Mouse (Mus musculus) forebrain, embryonic 12.5 days (tissue): Measurements from ENCODE around the gene Bdh1. TPM values are rescaled to one million over a fixed set of nuclear protein-coding genes. Genes with fewer than 3 reads are reported as not detected.

Experiments
- ATAC-seq: fragments of 200-750 bp; cut with Nextera tagmentation; 2 replicates; pipeline ENCODE4 v1.8.0; 2017; ENCODE audit warnings: moderate TSS enrichment; ENCODE audit not compliant: low FRiP score
- H3K27ac ChIP-seq: fragments of 300-500 bp; sonication (generic); 2 replicates; pipeline ENCODE4 v1.5.1; 2016; ENCODE audit warnings: mild to moderate bottlenecking
- H3K27me3 ChIP-seq: fragments of 300-500 bp; sonication (generic); 2 replicates; pipeline ENCODE4 v1.6.1; 2016; ENCODE audit warnings: mild to moderate bottlenecking
- H3K36me3 ChIP-seq: fragments of 300-500 bp; sonication (generic); replicated peaks from 2 replicates; pipeline ENCODE4 v1.6.1; 2016; ENCODE audit warnings: mild to moderate bottlenecking
- H3K4me1 ChIP-seq: fragments of 300-500 bp; sonication (generic); 2 replicates; pipeline ENCODE4 v1.6.1; 2016
- H3K4me2 ChIP-seq: fragments of 300-500 bp; sonication (generic); 2 replicates; pipeline ENCODE4 v1.6.1; 2016; ENCODE audit warnings: mild to moderate bottlenecking, moderate library complexity
- H3K4me3 ChIP-seq: fragments of 300-500 bp; sonication (generic); replicated peaks from 2 replicates; pipeline ENCODE4 v1.5.1; 2016; ENCODE audit warnings: mild to moderate bottlenecking
- H3K9ac ChIP-seq: fragments of 300-500 bp; sonication (generic); 2 replicates; pipeline ENCODE4 v1.6.1; 2016; ENCODE audit warnings: mild to moderate bottlenecking
- H3K9me3 ChIP-seq: fragments of 300-500 bp; sonication (generic); 2 replicates; pipeline ENCODE4 v1.6.1; 2016
- WGBS: fragments of 180-500 bp; shearing (Covaris S2); methylation state at CpG from one replicate; pipeline ENCODE4 v1.1.7; 2016; 5-methylcytosine and 5-hydroxymethylcytosine counted together
- polyA plus RNA-seq: library from polyadenylated mRNA; unstranded; fragments of >200 nt; fragmentation: Nextera tagmentation; extraction: Ambion mirVana; gene quantifications from 2 replicates; pipeline ENCODE4 v1.2.1, GENCODE M21; 2016

The Bdh1 gene
- polyA plus RNA-seq, 1 experiment from 2014 or later: 51.1 TPM

- Histone ChIP-seq H3K4me3 (no peak overlapping the region), H3K36me3 (no peaks in the 10 kb centered on the region), H3K9me3 (peaks cover 3% of the 10 kb centered on the region; the same call in 1 of the 2 replicates), H3K4me1 (no peaks in the 10 kb centered on the region), H3K27me3 (no peaks in the 10 kb centered on the region), H3K4me2 (no peak overlapping the region), H3K27ac (peak overlapping the region; percentile 66), H3K9ac (no peak overlapping the region)
- WGBS: 76% methylated on average over 9 of the region's 9 CpGs
- no peak for ATAC-seq
Observed at GRCm38 (mm10) chr16:31475123-31475968, 53.3 kb downstream of the Bdh1 start.

- H3K9me3 ChIP-seq: peaks cover 3% of the 10 kb centered on the region; the same call in 1 of the 2 replicates
- H3K4me3 ChIP-seq: no peak overlapping the region
- no peaks in the 10 kb centered on the region for H3K4me1 ChIP-seq
- H3K27ac ChIP-seq: no peak overlapping the region
- no peak overlapping the region for H3K9ac ChIP-seq
- ATAC-seq: no peak
- no peaks in the 10 kb centered on the region for H3K27me3 ChIP-seq
- 63% methylated on average over 7 of the region's 7 CpGs for WGBS
- no peaks in the 10 kb centered on the region for H3K36me3 ChIP-seq
- no peak overlapping the region for H3K4me2 ChIP-seq
Observed at GRCm38 (mm10) chr16:31476872-31477603, 55.0 kb downstream of the Bdh1 start.

- H3K4me1 ChIP-seq: peaks cover 15% of the 10 kb centered on the region
- no peak overlapping the region for H3K4me3 ChIP-seq
- no peak overlapping the region for H3K4me2 ChIP-seq
- no peak overlapping the region for H3K27ac ChIP-seq
- 92% methylated on average over 5 of the region's 5 CpGs for WGBS
- no peak for ATAC-seq
- no peaks in the 10 kb centered on the region for H3K36me3 ChIP-seq
- H3K9ac ChIP-seq: no peak overlapping the region
- H3K27me3 ChIP-seq: no peaks in the 10 kb centered on the region
- H3K9me3 ChIP-seq: no peaks in the 10 kb centered on the region
Observed at GRCm38 (mm10) chr16:31485336-31485735, 63.3 kb downstream of the Bdh1 start.

- 86% methylated on average over 3 of the region's 3 CpGs for WGBS
- no peak for ATAC-seq
Observed at GRCm38 (mm10) chr16:31487266-31487665, 65.2 kb downstream of the Bdh1 start.

GRCm38 (mm10) chr16:31489096-31489495, 67.0 kb downstream of the Bdh1 start:
- no peak overlapping the region for H3K9ac ChIP-seq
- no peaks in the 10 kb centered on the region for H3K9me3 ChIP-seq
- no peaks in the 10 kb centered on the region for H3K36me3 ChIP-seq
- peak overlapping the region; percentile 75 for H3K27ac ChIP-seq
- H3K4me1 ChIP-seq: peaks cover 32% of the 10 kb centered on the region
- ATAC-seq: peak; percentile 71; the same call in 1 of the 2 replicates
- peaks cover 5% of the 10 kb centered on the region; the same call in 1 of the 2 replicates for H3K27me3 ChIP-seq
- no peak overlapping the region for H3K4me3 ChIP-seq
- H3K4me2 ChIP-seq: no peak overlapping the region
- 4% methylated on average over 3 of the region's 3 CpGs for WGBS

More at GRCm38 (mm10) chr16:31487266-31487665, 65.2 kb downstream of the Bdh1 start:
- Histone ChIP-seq H3K9me3 (no peaks in the 10 kb centered on the region), H3K4me3 (no peak overlapping the region), H3K27ac (0 out of 2 replicates have a peak overlapping the region, but pooled peaks have one; percentile 19), H3K4me2 (no peak overlapping the region), H3K4me1 (peaks cover 15% of the 10 kb centered on the region), H3K36me3 (no peaks in the 10 kb centered on the region), H3K9ac (no peak overlapping the region), H3K27me3 (peaks cover 5% of the 10 kb centered on the region; the same call in 1 of the 2 replicates)

- no peak overlapping the region for H3K9ac ChIP-seq
- H3K4me3 ChIP-seq: no peak overlapping the region
- no peak overlapping the region for H3K4me2 ChIP-seq
- 90% methylated on average over 7 of the region's 7 CpGs for WGBS
- H3K36me3 ChIP-seq: no peaks in the 10 kb centered on the region
- peaks cover 43% of the 10 kb centered on the region for H3K4me1 ChIP-seq
- H3K9me3 ChIP-seq: no peaks in the 10 kb centered on the region
- H3K27ac ChIP-seq: no peak overlapping the region
- peaks cover 10% of the 10 kb centered on the region; the same call in 1 of the 2 replicates for H3K27me3 ChIP-seq
- ATAC-seq: no peak
Observed at GRCm38 (mm10) chr16:31490967-31491366, 68.9 kb downstream of the Bdh1 start.

GRCm38 (mm10) chr16:31492921-31493549, 71.0 kb downstream of the Bdh1 start:
- Histone ChIP-seq H3K36me3 (no peaks in the 10 kb centered on the region), H3K9me3 (no peaks in the 10 kb centered on the region), H3K27me3 (peaks cover 10% of the 10 kb centered on the region; the same call in 1 of the 2 replicates), H3K27ac (peak overlapping the region; percentile 37), H3K4me2 (no peak overlapping the region), H3K4me1 (peaks cover 47% of the 10 kb centered on the region), H3K9ac (no peak overlapping the region), H3K4me3 (no peak overlapping the region)
- WGBS: 23% methylated on average over 12 of the region's 12 CpGs
- ATAC-seq: no peak

GRCm38 (mm10) chr16:31493550-31493965, 71.5 kb downstream of the Bdh1 start:
- WGBS: 40% methylated on average over 6 of the region's 6 CpGs
- no peak overlapping the region for H3K9ac ChIP-seq
- no peaks in the 10 kb centered on the region for H3K36me3 ChIP-seq
- no peak for ATAC-seq
- no peak overlapping the region for H3K4me2 ChIP-seq
- H3K4me1 ChIP-seq: peaks cover 42% of the 10 kb centered on the region
- H3K9me3 ChIP-seq: no peaks in the 10 kb centered on the region
- no peak overlapping the region for H3K4me3 ChIP-seq
- peaks cover 10% of the 10 kb centered on the region; the same call in 1 of the 2 replicates for H3K27me3 ChIP-seq
- peak overlapping the region; percentile 37; the same call in 1 of the 2 replicates for H3K27ac ChIP-seq

GRCm38 (mm10) chr16:31493991-31494390, 71.9 kb downstream of the Bdh1 start:
- H3K4me2 ChIP-seq: no peak overlapping the region
- no peak overlapping the region for H3K9ac ChIP-seq
- H3K36me3 ChIP-seq: no peaks in the 10 kb centered on the region
- peaks cover 37% of the 10 kb centered on the region for H3K4me1 ChIP-seq
- no peaks in the 10 kb centered on the region for H3K9me3 ChIP-seq
- WGBS: 54% methylated on average over 6 of the region's 6 CpGs
- H3K27ac ChIP-seq: 0 out of 2 replicates have a peak overlapping the region, but pooled peaks have one; percentile 37
- no peak overlapping the region for H3K4me3 ChIP-seq
- no peak for ATAC-seq
- H3K27me3 ChIP-seq: peaks cover 10% of the 10 kb centered on the region; the same call in 1 of the 2 replicates

GRCm38 (mm10) chr16:31495356-31495755, 73.3 kb downstream of the Bdh1 start:
- H3K27me3 ChIP-seq: peaks cover 10% of the 10 kb centered on the region; the same call in 1 of the 2 replicates
- no peak overlapping the region for H3K9ac ChIP-seq
- no peak overlapping the region for H3K4me3 ChIP-seq
- H3K9me3 ChIP-seq: no peaks in the 10 kb centered on the region
- H3K4me2 ChIP-seq: no peak overlapping the region
- H3K27ac ChIP-seq: 0 out of 2 replicates have a peak overlapping the region, but pooled peaks have one; percentile 31
- WGBS: 72% methylated on average over 7 of the region's 7 CpGs
- peaks cover 45% of the 10 kb centered on the region for H3K4me1 ChIP-seq
- no peaks in the 10 kb centered on the region for H3K36me3 ChIP-seq
- ATAC-seq: no peak

- H3K36me3 ChIP-seq: no peaks in the 10 kb centered on the region
- no peaks in the 10 kb centered on the region for H3K9me3 ChIP-seq
- H3K9ac ChIP-seq: no peak overlapping the region
- peaks cover 47% of the 10 kb centered on the region for H3K4me1 ChIP-seq
- no peak overlapping the region for H3K4me2 ChIP-seq
- WGBS: 87% methylated on average over 9 of the region's 9 CpGs
- no peak overlapping the region for H3K4me3 ChIP-seq
- 0 out of 2 replicates have a peak overlapping the region, but pooled peaks have one; percentile 31 for H3K27ac ChIP-seq
- no peak for ATAC-seq
- peaks cover 10% of the 10 kb centered on the region; the same call in 1 of the 2 replicates for H3K27me3 ChIP-seq
Observed at GRCm38 (mm10) chr16:31495769-31496168, 73.7 kb downstream of the Bdh1 start.

- Histone ChIP-seq H3K27ac (no peak overlapping the region), H3K4me3 (no peak overlapping the region), H3K36me3 (no peaks in the 10 kb centered on the region), H3K4me2 (no peak overlapping the region), H3K4me1 (peaks cover 52% of the 10 kb centered on the region), H3K9me3 (no peaks in the 10 kb centered on the region), H3K27me3 (0 out of 2 replicates have a peak, but pooled peaks cover 5% of the 10 kb centered on the region), H3K9ac (no peak overlapping the region)
- 87% methylated on average over 4 of the region's 4 CpGs for WGBS
- no peak for ATAC-seq
Observed at GRCm38 (mm10) chr16:31498336-31498735, 76.3 kb downstream of the Bdh1 start.
